Mouse (Mus musculus) stomach, postnatal 0 days (tissue): Measurements from ENCODE around the gene Art2b.

Experiments
- CTCF ChIP-seq: IDR thresholded peaks from 2 replicates; pipeline ENCODE4 v1.5.1; 2016; ENCODE audit warnings: antibody characterized with exemption, low read depth, mild to moderate bottlenecking, moderate library complexity
- EP300 ChIP-seq: optimal IDR thresholded peaks from 2 replicates; pipeline ENCODE3; 2016; ENCODE audit warnings: antibody characterized with exemption

- TF ChIP-seq EP300, result no peak
- no peak for TF ChIP-seq CTCF
Measured at GRCm38 (mm10) chr7:101537541-101537940, 47.9 kb downstream of the Art2b start.
